12 mouse cellular contexts compared by ENCODE assay signal in the genomic region with DNA sequence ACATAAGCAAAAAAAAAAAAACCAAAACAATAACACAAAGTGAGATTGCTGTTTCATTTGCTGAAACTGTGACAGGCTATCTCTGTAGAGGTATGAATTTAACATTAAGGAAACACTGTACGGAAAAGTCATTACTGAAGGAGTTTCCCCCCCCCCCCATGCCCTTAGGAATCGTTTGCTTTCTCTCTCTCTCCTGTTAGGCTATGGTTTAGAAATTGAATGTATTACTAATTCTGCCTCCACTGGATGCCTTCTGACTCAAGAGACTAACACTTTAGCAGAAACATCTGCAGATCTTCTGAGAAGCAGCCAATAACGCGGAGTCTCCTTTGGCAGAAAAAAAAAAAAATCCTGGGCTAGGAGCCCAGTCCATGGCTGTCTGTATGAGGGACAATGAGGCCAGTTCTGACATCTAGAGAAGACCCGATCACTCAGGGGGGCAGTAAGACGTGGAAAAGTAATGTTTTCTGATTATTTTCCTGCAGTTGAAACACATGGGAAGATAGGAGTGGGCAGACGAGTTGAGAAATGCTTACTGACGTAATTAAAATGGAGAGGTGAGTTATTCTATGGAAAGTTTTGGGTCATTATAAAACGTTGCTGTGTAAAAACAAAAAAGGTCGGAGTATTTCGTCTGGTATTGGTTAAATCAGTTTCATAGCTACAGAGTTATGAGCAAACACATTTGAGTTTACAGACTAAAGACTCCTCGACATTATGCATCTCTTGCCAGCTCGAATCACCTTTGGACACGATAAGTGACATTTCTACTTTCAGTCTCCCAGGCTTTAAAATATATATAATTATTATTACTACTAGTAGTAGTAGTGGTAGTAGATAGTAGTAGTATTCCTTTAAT. TPM values are rescaled to one million over a fixed set of nuclear protein-coding genes. Genes with fewer than 3 reads are reported as not detected.
DNase-seq lines count a peak whose midpoint lies in the region; ATAC-seq and TF ChIP-seq lines count a peak whose summit lies in the region.
"Had no signal": no experiment of that assay in that cellular context is flagged by ENCODE, and none has a peak within 500 bp of the region (broad histone marks: within the 10 kb centered on the region; RNA-seq: fewer than 3 reads in every experiment).

No protein-coding gene starts in this region.

- no peaks in the 10 kb centered on the region for H3K27me3 ChIP-seq in heart, embryonic 12.5 days (replicated peaks)

- no peak for TF ChIP-seq POLR2A in brain, embryonic 14.5 days (IDR thresholded peaks at IDR 0.05; ENCODE audit: borderline replicate concordance, extremely low read depth, insufficient read depth, insufficient read length, poor library complexity, severe bottlenecking)

- no peaks in the 10 kb centered on the region for H3K9me3 ChIP-seq in heart, embryonic 12.5 days (replicated peaks)

- H3K4me3 ChIP-seq in heart, embryonic 12.5 days: no peak overlapping the region

- no peak for ATAC-seq in heart, embryonic 12.5 days (ENCODE audit: insufficient number of reproducible peaks, low FRiP score)
- ATAC-seq: CD4-positive, CD25-positive, alpha-beta regulatory T cell, adult 4 months had no signal

- no peaks in the 10 kb centered on the region; the same call in 1 of the 2 replicates for H3K4me1 ChIP-seq in heart, embryonic 12.5 days (replicated peaks)

- no peak for TF ChIP-seq CTCF in brain, embryonic 14.5 days (IDR thresholded peaks at IDR 0.05; ENCODE audit: borderline replicate concordance, extremely low read depth, insufficient read depth, insufficient read length)

- H3K36me3 ChIP-seq in heart, embryonic 12.5 days: no peaks in the 10 kb centered on the region

- intact Hi-C loops in heart, postnatal 36 days (cut with DNase I): no loop called here

- no peak overlapping the region for H3K27ac ChIP-seq in heart, embryonic 12.5 days (ENCODE audit: poor library complexity, severe bottlenecking)
- H3K27ac ChIP-seq: liver, embryonic 14.5 days had no signal

- H3K9ac ChIP-seq in heart, embryonic 12.5 days: no peak overlapping the region
- H3K9ac ChIP-seq: liver, embryonic 14.5 days had no signal

- WGBS in heart, embryonic 12.5 days: 78% methylated on average over 14 of the region's 14 CpGs

- H3K4me2 ChIP-seq in heart, embryonic 12.5 days: no peak overlapping the region

- peak; percentile 67 to 73 for DNase-seq in heart, adult 18-20 months
- peak; percentile 17 for DNase-seq in brain, embryonic 14.5 days (ENCODE audit: low read depth)
- peak; percentile 27 to 44 for DNase-seq in heart, postnatal 36 days
- DNase-seq in lung, postnatal 36 days: peak; percentile 18
- no peak for DNase-seq in layer of hippocampus, adult 9-10 months (ENCODE audit: low spot score)
- no peak for DNase-seq in thymus, postnatal 25 days
- DNase-seq: cerebellum, adult 9-10 months; kidney, postnatal 14 days; right cerebral cortex, adult 18-20 months had no signal

RNA-seq across cellular contexts. Expression of a gene that starts 24.5 kb away (rescaled TPM):
- total RNA-seq in heart, adult 18-20 months (2021): 10 to 100 TPM; 86.9 to 94.5 TPM
- polyA plus RNA-seq in heart, embryonic 12.5 days (2016; fragmentation: Nextera tagmentation; extraction: Ambion mirVana): 136 and 138 TPM in 2 replicates
- polyA plus RNA-seq in brain, embryonic 14.5 days (2012; rRNA removed): 68.0 and 75.4 TPM in 2 replicates
- 10 to 100 TPM; 89.3 to 92.3 TPM for total RNA-seq in heart, postnatal 36 days (2021)

RNA-seq across cellular contexts. Expression of a gene that starts 43.9 kb away (rescaled TPM):
- 1 to 10 TPM; 5.2 to 7.8 TPM for total RNA-seq in heart, adult 18-20 months (2021)
- polyA plus RNA-seq in heart, embryonic 12.5 days (2016; fragmentation: Nextera tagmentation; extraction: Ambion mirVana): 62.3 and 63.6 TPM in 2 replicates
- polyA plus RNA-seq in brain, embryonic 14.5 days (2012; rRNA removed): 6.0 and 6.4 TPM in 2 replicates
- total RNA-seq in heart, postnatal 36 days (2021): 1 to 10 TPM; 6.1 to 6.2 TPM

RNA-seq across cellular contexts. Expression of a gene that starts 55.7 kb away (rescaled TPM):
- total RNA-seq in heart, adult 18-20 months (2021): 10 to 100 TPM; 11.4 to 13.5 TPM
- polyA plus RNA-seq in heart, embryonic 12.5 days (2016; fragmentation: Nextera tagmentation; extraction: Ambion mirVana): 16.2 and 18.4 TPM in 2 replicates
- polyA plus RNA-seq in brain, embryonic 14.5 days (2012; rRNA removed): 5.7 and 8.0 TPM in 2 replicates
- 10 to 100 TPM; 12.8 to 14.1 TPM for total RNA-seq in heart, postnatal 36 days (2021)

Comparison
In these comparisons a context has a peak if more than half of its experiments do, and no peak if none do; other contexts are left out.
1. DNase-seq: peak in heart, adult 18-20 months (2 of 2), brain, embryonic 14.5 days (single experiment), heart, postnatal 36 days (2 of 2) and lung, postnatal 36 days (single experiment); none in layer of hippocampus, adult 9-10 months (single experiment) and thymus, postnatal 25 days (single experiment).